Mouse (Mus musculus): ENCODE results near the gene Unc5c.

GRCm38 (mm10) chr3:141804133-141804532 is 339.1 kb downstream of the Unc5c start:
- no peak for TF ChIP-seq POLR2A (IDR thresholded peaks at IDR 0.05; ENCODE audit: borderline replicate concordance, extremely low read depth, low read depth, low read length)
- no peak for TF ChIP-seq CTCF (IDR thresholded peaks at IDR 0.05; ENCODE audit: insufficient read depth, low read length)

All from lung, adult 2 months (tissue).